Mouse (Mus musculus): ENCODE results near the gene Hist2h3b. TPM values are rescaled to one million over a fixed set of nuclear protein-coding genes. Genes with fewer than 3 reads are reported as not detected.
A peak's percentile ranks its signal among the peaks of the same experiment; 100 is the strongest.
"Not testable (repeated sequence)": the region's sequence is repeated elsewhere in the genome, so short reads cannot be mapped to it uniquely, and the experiment has no call there.

Hist2h3b gene
- 7.3 and 8.1 TPM in 2 replicates for polyA plus RNA-seq (2012; rRNA removed)

DNA sequence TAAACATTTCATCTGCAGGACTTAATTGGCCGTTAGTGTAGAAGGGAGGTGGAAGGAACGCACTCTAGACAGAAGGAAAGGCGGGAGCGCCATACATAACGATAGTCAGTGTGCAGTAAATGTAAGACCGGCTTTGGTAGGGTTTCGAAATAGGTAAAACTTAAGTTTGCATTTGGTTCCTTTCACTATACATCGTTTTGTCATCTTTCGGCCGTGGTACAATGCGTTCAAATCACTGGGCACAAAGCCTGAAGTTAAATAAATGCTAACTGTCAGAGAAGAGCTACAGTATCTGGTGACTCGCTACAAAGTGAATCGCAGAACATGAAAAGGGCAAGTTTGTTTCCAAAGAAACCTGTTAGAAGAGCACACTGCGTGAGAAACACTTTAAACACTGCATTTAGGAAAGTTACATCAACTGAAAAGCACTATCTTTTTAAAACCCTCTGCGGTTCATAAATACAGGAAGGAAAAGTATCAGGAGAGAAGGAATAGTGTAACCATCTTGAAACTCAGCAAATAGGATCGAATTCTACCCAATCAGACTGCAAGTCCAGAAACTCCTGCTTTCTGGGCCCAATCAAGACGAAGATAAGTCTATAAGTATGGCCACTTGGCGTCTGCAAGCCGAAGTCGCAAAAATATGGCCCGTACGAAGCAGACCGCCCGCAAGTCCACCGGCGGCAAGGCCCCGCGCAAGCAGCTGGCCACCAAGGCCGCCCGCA lies at the start of gene Hist2h3b:
TSS of gene Hist2h3b (plus strand) at position 604 of the 725 bp plus-strand sequence.
- DNase-seq (ENCODE audit: extremely low spot score in 1 of 2, low spot score in 1 of 2) = peak; percentile 78 to 90

DNA sequence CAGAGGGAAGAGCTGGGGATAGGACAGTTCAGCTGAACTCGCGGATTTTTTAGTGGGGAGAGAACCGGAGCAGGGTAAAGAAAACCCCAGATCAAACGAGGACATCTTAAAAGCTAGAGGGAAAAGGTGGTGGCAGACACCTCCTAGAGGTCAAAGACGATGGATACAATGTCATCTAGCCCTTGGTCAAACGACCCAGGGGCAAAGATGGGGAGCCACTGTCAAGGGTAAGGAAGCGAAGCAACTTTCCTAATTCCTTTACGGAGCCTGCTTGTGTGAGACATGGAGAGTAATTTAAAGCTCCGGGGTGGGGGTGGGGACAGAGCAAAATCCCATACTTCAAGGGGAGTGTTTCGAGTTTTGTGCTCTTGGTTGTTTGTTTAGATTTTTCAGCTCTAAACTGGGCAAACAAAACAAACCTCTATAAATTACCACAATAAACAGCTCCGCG lies 49.2 kb upstream of the Hist2h3b start:
- DNase-seq (ENCODE audit: extremely low spot score in 1 of 2, low spot score in 1 of 2) = no peak

DNA sequence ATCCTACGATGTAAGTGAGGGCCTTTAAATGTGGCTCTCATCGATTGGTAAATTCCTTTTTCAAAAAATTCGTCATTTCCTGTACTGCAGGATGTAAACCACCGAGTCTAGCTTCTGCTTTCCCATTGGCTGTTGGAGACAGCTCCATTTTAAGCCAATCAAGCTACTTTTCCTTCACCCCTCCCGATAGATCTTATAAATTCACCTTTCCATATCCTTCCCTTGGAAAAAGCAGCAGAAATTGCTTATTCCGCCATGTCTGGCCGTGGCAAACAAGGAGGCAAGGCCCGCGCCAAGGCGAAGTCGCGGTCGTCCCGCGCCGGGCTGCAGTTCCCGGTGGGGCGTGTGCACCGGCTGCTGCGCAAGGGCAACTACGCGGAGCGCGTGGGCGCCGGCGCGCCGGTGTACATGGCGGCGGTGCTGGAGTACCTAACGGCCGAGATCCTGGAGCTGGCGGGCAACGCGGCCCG lies 48.8 kb upstream of the Hist2h3b start, which contains the start of the genes Bola1 and Hist2h2ab:
TSS of gene Bola1 (minus strand) at position 49 of the 470 bp plus-strand sequence.
TSS of gene Hist2h2ab (plus strand) at position 205 of the 470 bp plus-strand sequence.
- DNase-seq (ENCODE audit: extremely low spot score in 1 of 2, low spot score in 1 of 2) = peak; percentile 86 to 89

DNA sequence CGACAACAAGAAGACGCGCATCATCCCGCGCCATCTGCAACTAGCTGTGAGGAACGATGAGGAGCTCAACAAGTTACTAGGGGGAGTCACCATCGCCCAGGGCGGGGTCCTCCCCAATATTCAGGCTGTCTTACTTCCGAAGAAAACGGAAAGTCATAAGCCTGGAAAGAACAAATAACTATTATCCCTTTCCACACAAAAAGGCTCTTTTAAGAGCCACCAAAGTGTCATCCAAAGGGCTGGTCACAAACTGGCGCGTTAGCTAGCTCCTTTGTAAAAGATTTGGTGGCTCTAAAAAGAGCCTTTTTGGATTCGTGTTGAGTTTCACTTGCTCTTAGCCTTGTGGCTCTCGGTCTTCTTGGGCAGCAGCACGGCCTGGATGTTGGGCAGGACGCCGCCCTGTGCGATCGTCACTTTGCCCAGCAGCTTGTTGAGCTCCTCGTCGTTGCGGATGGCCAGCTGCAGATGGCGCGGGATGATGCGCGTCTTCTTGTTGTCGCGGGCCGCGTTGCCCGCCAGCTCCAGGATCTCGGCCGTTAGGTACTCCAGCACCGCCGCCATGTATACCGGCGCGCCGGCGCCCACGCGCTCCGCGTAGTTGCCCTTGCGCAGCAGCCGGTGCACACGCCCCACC lies 48.2 kb upstream of the Hist2h3b start:
- not testable (repeated sequence) for DNase-seq (ENCODE audit: extremely low spot score in 1 of 2, low spot score in 1 of 2)

DNA sequence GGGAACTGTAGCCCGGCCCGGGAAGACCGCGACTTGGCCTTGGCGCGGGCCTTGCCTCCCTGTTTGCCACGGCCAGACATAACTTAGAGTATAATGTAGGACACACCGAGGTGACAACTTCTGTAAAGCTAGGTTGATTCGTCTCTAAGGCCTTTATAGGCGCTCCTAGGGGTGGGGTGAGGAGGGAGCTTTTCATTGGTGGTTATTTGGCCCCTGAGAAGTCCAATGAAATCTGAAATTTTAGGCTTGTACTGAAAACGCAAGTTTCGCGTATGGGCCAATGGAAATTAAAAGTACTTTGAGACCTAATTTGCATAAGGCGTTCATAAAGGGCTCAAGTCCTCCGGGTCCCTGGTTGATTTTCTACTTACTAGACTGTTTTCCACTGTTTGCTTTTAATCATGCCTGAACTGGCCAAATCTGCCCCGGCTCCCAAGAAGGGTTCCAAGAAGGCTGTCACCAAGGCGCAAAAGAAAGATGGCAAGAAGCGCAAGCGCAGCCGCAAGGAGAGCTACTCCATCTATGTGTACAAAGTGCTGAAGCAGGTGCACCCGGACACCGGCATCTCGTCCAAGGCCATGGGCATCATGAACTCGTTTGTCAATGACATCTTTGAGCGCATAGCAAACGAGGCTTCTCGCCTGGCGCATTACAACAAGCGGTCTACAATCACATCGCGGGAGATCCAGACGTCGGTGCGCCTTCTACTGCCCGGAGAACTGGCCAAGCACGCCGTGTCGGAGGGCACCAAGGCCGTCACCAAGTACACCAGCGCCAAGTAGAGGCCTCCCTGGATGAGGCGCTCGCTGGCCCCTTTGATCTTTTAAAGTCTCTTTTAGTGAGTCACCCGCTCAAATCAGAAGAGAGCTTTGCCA lies 47.5 kb upstream of the Hist2h3b start, which contains the start of the genes Hist2h2ac and Hist2h2be:
TSS of gene Hist2h2ac (minus strand) at position 116 of the 875 bp plus-strand sequence.
TSS of gene Hist2h2be (plus strand) at position 355 of the 875 bp plus-strand sequence.
- DNase-seq (ENCODE audit: extremely low spot score in 1 of 2, low spot score in 1 of 2) = peak; percentile 88 to 92

DNA sequence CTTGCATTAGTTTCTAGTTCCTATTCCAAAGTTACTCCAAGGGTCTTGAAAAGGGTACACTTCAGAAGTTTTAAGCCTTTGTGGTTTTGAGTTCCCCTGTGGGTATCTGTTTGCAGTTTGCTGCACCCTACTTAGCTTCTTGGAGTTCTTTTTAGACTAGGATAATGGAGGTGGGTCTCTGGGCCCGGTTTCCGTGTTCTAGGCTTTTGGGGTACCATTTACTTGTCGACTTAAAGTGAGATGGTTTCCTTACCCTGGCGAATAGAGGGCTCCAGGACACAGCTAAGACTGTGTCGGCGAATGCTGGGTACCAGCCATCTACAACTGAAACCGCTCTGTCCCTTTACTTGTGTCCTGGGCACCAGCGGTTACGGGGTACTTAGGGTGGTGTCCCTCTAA lies 46.8 kb upstream of the Hist2h3b start:
- DNase-seq (ENCODE audit: extremely low spot score in 1 of 2, low spot score in 1 of 2) = no peak

DNA sequence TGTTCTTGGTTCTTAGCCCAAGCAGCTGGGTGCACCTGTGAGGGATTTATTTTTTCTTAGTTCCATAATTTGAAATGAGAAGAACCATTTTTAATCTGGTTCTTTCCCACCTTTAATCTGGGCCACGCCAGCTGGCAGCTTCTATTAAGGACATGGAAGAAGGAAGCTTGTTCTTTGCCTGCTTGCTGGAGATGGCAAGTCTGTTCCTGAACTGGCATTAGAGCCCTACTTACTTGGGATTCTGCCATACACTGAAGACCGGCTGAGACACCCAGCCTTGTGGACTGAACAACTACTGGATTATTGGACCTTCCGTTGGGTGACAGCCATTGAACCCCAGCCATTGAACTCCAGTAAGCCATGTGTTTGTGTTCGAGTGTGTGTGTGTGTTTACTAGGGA lies 45.7 kb upstream of the Hist2h3b start:
- no peak for DNase-seq (ENCODE audit: extremely low spot score in 1 of 2, low spot score in 1 of 2)

DNA sequence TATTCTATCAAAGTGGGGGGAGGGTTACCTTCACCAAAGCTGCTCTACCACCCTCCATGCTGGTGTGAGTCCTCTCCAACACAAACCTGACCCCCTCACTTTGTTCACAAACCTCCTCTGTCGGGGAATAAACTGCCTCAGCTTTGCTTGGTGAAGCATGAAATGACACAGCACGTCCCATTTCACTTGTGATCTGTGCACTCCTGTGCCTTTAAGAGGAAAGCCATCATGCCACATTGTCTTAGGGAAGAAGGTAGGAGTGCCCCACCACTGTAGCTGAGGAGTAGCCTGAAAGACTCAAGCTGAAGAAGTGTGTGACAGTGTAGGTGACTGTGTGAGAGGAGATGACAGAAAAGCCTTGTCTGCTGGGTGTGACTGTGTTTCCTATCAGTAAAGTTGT lies 43.0 kb upstream of the Hist2h3b start:
- no peak for DNase-seq (ENCODE audit: extremely low spot score in 1 of 2, low spot score in 1 of 2)

DNA sequence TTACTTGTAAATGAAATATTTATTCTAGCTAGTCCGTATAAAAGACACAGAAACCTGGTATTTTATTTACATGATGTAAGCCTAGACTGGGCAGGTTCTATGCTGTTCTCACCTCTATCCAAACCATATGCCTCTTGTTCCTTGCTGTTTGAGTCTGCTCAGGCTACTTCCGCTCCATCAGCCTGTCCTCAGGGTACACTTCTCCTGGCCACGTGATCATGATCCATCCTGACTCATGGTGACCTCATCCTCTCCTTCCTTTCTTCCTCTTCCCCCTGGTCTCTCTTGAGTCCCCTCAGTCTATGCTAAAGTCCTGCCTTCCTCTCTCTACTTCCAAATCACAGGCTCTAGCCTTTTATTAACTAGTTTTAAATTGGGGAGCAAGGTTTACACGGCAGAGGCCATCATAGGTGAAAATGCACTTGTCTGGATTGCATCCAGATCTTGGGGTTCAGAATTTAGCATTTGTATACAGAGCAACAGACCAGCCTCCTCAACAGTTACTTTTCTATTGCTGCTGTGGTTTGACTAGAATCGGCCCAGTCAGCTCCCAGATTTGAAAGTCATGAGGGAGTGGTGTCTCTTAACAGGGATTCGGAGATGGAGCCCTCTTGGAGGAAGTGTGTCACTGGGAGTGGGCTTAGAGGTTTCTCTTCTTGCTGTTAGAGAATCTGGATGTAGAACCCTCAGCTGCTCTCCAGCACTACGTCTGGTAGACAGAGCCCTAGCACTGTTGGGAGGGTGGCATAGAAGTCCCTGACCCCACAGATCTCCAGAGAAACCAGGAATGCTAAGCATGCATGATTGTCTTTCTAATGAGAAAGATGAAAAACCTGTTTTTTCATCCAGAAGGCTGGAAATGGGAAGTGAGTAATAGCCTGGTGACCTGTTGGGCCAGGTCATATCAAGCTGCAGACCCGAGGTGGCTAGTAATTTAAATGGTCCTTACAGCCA lies 41.5 kb upstream of the Hist2h3b start:
- DNase-seq (ENCODE audit: extremely low spot score in 1 of 2, low spot score in 1 of 2) = no peak

DNA sequence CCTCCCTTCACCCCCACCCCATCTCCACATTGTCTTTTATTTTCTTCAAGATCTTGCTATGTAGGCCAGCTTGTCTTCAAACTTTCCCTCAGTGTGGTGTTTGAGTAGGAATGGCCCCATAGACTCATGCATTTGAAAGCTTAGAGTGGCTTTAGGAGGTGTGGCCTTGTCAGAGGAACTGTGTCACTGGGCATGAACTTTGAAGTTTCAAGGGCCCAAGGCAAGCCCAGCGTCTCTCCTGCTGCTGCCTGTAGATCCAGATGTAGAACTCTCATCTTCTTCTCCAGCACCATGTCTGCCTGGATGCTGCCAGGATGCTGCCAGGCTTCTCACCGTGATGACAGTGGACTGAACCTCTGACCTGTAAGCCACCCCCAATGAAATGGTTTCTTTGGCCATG lies 39.6 kb upstream of the Hist2h3b start:
- no peak for DNase-seq (ENCODE audit: extremely low spot score in 1 of 2, low spot score in 1 of 2)

DNA sequence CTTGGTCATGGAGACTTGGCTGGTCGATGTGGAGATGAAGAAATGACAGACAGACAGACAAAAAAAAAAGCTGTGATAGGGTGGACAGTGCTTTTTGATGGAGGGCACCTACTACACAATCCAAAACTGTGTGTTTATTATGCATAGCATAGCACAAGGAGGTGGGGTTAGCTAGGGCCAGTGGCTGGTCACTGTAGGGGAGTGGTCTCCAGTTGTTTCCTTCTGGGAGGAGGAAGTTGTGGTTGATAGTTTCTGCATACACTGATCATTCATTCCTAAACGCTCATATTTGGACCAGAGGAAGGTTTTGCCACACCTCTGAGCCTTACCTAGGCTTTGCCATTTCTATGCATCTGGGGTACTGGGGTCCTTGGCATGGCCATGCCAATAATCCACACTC lies 38.0 kb upstream of the Hist2h3b start:
- no peak for DNase-seq (ENCODE audit: extremely low spot score in 1 of 2, low spot score in 1 of 2)

DNA sequence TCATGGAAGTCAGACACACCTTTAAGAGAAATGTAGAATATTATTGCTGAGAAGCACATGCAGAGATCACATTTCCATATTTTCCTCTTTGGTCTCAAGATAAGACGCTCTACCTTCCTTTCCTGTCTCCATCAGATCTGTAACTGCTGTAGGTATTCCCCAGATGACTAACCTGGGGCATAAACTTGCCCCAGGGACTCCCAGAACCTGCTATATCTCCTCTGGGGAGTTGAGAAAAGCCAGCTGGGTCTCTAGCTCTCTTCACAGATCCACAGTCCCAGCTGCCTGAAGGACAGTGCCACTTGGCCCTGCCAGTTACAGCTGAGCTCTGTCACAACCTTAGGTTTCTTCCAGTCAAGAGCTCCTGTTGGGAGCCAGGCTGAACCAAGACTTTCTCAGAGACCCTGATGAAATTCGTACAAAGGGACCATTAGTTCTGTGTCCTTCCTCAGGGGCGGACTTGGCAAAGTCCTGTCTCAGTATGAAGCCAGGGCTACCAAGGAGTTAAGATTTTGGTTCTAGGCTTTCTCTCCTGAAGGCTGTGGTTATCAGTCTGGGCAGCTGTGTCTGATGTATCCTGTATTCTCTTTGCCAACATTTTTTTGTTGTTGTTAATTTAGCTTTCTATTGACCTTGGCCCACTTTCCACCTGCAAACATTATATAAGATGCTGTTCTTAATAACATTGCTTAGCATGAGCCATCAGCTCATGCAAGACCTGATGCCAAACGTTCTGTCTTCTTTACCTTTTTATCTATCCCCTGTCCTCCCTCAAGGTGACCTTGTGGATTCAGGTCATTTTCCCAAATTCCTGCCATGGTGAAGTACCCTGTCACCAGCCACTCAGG lies 37.3 kb upstream of the Hist2h3b start:
- DNase-seq (ENCODE audit: extremely low spot score in 1 of 2, low spot score in 1 of 2) = no peak

DNA sequence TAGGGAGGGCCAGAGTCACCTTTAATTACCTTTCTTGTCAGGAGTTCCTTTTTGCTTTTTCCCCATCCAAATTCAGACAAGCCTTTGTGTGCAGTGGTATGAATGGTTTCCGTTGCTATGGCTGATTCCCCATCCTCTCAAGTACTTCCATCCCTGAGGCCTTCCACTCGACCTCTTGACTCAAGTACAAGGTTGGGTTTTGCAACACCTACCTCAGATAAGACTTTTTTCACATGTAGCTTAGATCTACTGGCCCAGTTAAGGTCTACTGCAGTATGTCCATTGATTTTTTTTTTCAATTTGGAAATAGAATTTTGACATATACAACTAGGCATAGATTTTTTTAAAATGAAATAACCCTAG lies 36.7 kb upstream of the Hist2h3b start:
- DNase-seq (ENCODE audit: extremely low spot score in 1 of 2, low spot score in 1 of 2) = no peak

DNA sequence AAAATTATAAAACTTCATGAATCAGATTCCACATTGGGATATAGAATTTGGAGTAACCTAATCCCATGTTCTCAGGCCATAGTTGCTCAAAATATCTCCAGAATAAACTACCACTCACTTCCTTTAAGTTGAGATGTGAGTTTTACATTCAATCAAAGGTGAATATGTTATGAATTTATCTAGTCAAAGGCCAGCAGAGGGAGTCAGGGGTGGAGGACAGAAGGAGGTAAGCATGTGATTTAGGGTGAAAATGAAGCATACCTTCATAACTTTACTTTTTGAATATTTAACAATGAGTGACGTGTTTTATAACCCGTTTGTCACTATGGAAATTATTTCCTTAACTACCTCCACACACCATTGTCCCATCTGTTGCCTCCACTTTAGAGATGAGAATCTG lies 33.5 kb upstream of the Hist2h3b start:
- DNase-seq (ENCODE audit: extremely low spot score in 1 of 2, low spot score in 1 of 2) = no peak

DNA sequence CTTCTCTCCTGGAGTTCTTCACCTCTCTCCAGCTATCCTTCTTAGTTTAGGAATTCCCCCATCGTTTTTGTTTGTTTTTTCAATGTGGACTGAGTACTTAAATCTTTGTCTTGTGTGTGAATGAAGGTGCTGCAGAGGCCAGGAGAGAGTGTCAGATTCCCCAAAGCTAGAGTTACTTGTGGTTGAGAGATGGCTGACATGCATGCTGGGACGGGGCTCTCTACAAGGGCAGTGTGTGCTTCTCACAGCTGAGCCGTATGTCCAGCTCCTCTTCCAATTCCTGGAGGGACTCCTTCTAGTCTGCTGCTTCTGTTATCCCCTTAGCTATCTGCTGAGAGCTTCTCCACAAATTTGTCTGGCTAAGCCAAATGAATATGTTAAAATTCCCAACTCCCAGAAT lies 32.6 kb upstream of the Hist2h3b start:
- DNase-seq (ENCODE audit: extremely low spot score in 1 of 2, low spot score in 1 of 2) = no peak

DNA sequence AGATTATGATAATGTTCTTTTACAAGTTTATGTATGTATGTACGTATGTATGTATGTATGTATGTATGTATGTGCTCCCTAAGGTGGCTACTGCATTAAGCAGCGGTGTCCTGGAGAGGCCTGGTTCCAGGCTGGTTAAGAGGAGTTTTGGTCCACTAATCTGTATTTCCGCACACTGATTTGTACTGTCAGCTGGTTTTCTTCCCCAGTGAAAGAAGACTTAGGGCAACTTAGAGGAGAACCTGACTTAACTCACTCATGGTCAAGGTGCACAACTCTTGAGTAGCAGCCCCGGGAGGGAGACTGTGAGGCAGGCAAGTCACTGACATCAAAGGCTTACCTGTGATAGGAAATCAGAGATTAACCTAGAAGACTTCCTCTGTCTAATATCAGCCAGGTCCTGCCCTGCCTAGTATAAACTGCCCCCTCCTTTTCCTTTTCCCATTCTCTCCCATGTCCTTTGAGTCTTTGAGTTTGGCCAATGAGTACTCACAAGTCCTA lies 31.6 kb upstream of the Hist2h3b start:
- DNase-seq (ENCODE audit: extremely low spot score in 1 of 2, low spot score in 1 of 2) = no peak

DNA sequence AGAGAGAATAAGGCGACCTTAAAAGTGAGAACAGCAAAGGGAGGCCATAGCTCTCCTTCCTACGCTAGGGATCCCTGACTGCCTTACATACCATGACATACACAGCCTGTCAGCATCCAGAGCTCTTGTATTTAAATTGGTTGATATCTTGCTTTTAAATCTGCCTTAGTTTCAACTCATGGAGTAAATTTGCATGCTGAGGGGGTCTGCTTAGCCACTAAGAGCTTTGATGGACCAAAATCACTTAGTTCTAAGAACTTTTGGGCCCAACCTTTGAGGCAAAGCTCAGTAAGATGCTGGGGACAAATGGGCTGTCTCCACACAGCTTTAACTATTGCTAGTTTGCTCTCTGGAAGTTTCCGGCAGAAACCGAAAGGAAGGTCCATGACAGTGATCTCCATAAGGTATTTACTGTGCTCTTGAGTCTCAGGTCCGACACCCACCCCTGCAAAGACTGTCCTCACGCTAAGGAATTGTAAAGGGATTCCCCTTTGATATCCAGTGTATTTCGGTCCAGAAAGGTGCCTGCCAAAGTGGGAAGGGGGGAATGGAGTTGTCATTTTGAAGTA lies 31.0 kb upstream of the Hist2h3b start:
- DNase-seq (ENCODE audit: extremely low spot score in 1 of 2, low spot score in 1 of 2) = no peak

DNA sequence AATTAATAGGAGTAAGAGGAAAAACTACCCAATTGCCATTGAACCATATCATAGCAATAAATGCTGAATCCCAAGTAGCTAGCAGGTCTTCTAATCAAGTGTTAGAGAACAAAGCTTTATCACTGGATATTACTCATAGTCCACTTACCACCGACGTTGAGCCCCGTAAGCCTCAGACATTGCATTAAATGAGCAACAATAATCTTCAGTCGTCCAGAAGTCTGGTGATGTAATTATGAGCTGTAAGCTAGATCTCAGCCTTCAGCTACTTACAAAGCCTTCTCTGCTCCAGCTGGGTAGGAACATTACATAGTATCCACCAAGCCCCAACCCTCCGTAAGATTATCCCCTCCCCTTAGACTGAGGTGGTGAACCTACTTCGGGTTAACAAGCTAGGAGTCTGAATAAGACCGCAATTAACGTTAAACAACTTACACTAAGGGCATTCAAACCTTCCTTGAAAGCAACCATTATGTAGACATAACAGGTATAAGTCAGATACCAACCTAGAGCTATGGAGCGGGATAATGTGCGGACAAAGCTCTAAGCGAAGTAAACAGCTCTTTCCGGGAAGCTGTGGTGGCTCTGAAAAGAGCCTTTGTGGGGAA lies 30.4 kb upstream of the Hist2h3b start:
- no peak for DNase-seq (ENCODE audit: extremely low spot score in 1 of 2, low spot score in 1 of 2)
